In genomic region chr4:23587412-23587811, GRCm38 (mm10) we compare ENCODE assay signal across 15 mouse cellular contexts.
"Had no signal": no experiment of that assay in that cellular context is flagged by ENCODE, and none has a peak within 500 bp of the region (broad histone marks: within the 10 kb centered on the region; RNA-seq: fewer than 3 reads in every experiment).

No protein-coding gene starts in this region.

- H3K4me2 ChIP-seq: limb, embryonic 13.5 days; midbrain, embryonic 12.5 days; neural tube, embryonic 13.5 days had no signal

- H3K4me3 ChIP-seq: layer of hippocampus, adult 2 months; limb, embryonic 13.5 days; midbrain, embryonic 12.5 days; neural tube, embryonic 13.5 days had no signal

- H3K9me3 ChIP-seq: limb, embryonic 13.5 days; midbrain, embryonic 12.5 days; neural tube, embryonic 13.5 days had no signal

- H3K27ac ChIP-seq: layer of hippocampus, adult 2 months; limb, embryonic 13.5 days; liver, embryonic 14.5 days; midbrain, embryonic 12.5 days; neural tube, embryonic 13.5 days had no signal

- H3K36me3 ChIP-seq: limb, embryonic 13.5 days; midbrain, embryonic 12.5 days; neural tube, embryonic 13.5 days had no signal

- H3K9ac ChIP-seq: limb, embryonic 13.5 days; liver, embryonic 14.5 days; midbrain, embryonic 12.5 days; neural tube, embryonic 13.5 days had no signal

- H3K27me3 ChIP-seq: limb, embryonic 13.5 days; midbrain, embryonic 12.5 days; neural tube, embryonic 13.5 days had no signal

- DNase-seq: kidney, adult 9 months; kidney, postnatal 4 days; left cerebral cortex, postnatal 4 days; lung, adult 18-20 months; retina, postnatal 1 day; right cerebral cortex, postnatal 4 days; spleen, adult 18-20 months; thymus, adult 2 months; thymus, postnatal 25 days had no signal

- H3K4me1 ChIP-seq: limb, embryonic 13.5 days; midbrain, embryonic 12.5 days had no signal

- ATAC-seq: midbrain, embryonic 16.5 days had no signal
